Mouse (Mus musculus): ENCODE results near the gene Foxk1.

Gene Foxk1

GRCm38 (mm10) chr5:142420317-142420716 lies 19.0 kb downstream of the Foxk1 start:
- DNase-seq (ENCODE audit: low read depth, low spot score), result no peak

DNA sequence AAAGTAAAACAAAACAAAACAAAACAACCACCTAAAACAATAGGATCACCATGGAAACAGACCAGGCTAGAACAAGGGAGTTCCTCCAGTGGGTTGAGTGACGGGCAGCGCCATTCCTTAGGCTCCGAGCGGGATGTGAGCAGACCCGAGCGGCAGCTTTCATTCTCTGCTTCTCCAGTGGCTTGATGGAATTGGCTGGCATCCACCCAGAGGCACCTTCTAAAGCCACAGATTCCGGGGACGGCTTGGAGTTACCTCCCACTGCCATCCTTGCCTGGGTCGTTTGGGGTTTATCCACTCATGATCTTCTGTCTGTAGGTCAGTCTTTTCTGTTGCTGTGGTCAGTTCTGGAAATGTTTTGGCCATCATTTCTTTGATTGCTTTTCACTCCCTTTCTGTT lies 19.6 kb downstream of the Foxk1 start:
- no peak for DNase-seq (ENCODE audit: low read depth, low spot score)

GRCm38 (mm10) chr5:142421886-142422285 lies 20.6 kb downstream of the Foxk1 start:
- DNase-seq (ENCODE audit: low read depth, low spot score), result no peak

- no peak for DNase-seq (ENCODE audit: low read depth, low spot score)
These were observed 21.8 kb downstream of the Foxk1 start for GRCm38 (mm10) chr5:142423141-142423540.

DNA sequence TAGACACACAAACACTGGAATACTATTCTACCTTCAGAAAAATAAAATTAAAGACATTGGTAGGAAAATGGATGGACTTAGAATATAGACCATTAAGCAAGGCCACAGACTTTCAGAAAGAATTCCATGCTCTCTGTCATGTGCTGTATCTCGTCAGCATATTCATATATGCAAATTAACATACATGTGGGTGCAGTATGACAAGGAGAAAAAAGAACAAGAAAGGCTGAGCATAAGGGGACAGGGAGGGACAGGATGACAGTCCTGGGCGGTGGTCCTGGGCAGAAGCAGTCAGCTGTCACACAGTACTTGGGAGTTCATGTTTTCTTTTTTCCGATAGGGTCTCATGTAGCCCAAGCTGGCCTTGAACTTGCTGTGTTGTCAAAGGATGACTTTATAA lies 22.4 kb downstream of the Foxk1 start:
- DNase-seq (ENCODE audit: low read depth, low spot score), result no peak

GRCm38 (mm10) chr5:142424627-142425349 lies 23.5 kb downstream of the Foxk1 start:
- DNase-seq (ENCODE audit: low read depth, low spot score), result no peak

GRCm38 (mm10) chr5:142426476-142426875 lies 25.2 kb downstream of the Foxk1 start:
- no peak for DNase-seq (ENCODE audit: low read depth, low spot score)

DNA sequence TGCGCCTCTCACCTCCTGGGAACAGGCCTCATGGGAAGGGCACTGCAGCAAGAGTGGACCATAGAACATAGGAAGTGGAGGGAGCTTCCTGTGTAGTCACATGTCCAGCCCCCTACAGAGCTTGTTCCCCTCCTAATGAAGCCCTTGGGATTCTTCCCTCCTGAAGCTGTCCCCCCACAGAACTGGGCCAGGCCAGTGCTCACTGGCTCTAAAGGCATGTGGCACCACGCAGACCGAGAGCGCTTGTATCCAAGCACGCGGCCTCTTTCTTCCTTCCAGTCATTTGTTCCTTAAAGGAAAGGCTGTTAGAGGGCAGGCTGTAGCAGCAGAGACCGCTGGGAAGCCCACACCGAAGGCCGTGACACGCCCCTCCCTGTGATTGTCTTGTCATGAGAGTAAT lies 26.6 kb downstream of the Foxk1 start:
- no peak for DNase-seq (ENCODE audit: low read depth, low spot score)

DNA sequence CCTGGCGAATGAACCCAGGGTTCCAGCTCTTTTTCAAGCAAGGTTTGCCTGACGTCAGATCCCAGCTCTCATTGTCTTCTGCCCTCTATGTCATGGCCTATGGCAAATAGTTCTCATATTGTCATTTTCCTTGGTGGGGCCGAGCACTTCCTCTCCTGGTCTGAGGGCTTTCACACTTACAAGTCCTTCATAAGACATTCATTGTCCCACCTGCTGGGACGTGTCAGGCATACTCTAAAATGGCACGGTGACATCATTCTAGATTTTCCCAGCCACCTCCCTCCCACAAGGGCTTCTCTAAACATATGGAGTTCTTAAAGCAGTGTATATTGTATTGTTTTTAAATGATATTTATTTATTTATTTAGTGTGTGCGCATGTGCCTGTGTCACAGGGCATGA lies 27.4 kb downstream of the Foxk1 start:
- DNase-seq (ENCODE audit: low read depth, low spot score), result no peak

GRCm38 (mm10) chr5:142431029-142431428 lies 29.7 kb downstream of the Foxk1 start:
- DNase-seq (ENCODE audit: low read depth, low spot score), result no peak

DNA sequence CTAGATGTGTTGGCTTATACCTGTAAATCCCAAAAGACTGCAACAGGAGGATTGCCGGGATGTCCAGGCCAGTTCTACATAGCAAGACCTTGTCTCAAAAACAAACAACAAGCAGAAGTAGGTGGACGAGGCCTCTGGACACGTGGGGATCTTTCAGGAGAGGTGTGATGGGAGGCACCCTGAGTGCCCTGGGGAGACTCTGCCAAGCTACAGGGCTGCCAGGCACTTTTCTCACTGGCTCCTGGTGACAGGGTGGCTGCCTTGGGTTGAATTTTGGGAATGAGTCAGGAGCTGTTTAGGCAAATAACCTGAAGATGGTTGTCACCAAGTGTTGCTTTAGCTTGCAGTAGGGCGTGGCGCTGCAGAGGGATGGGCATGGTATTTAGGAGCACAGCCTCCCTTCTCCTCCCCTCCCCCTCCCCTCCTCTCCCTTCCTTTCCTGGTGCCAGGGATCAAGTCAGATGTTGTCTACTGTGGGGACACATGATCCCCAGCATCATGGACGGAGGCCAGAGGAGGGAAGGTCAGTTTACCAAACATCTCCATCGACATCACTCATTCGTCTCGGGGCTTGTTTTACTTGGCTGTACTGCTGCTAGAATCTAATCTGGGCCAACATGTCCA lies 30.6 kb downstream of the Foxk1 start:
- DNase-seq (ENCODE audit: low read depth, low spot score), result no peak

- no peak for DNase-seq (ENCODE audit: low read depth, low spot score)
These were observed 31.4 kb downstream of the Foxk1 start for GRCm38 (mm10) chr5:142432695-142433094.

DNA sequence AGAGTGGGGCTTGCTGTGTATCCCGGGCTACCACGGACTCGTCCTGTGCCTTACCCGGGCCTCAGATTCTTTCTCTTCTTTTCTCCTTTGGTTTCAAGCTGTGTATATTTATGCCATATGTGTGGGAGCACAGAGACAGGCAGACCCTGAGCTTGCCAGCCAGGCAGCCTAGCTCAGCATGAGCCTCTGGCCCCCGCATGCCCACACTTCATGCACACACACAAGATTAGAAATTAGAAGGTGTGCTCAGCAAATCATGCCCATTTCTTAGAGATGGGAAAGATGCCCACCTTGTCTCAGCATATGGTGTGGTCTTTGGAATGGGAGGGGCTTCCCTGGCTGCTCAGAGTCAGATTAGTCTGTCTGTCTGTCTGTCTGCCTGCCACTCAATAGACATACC lies 32.8 kb downstream of the Foxk1 start:
- no peak for DNase-seq (ENCODE audit: low read depth, low spot score)

GRCm38 (mm10) chr5:142435736-142436135 lies 34.4 kb downstream of the Foxk1 start:
- no peak for DNase-seq (ENCODE audit: low read depth, low spot score)

DNA sequence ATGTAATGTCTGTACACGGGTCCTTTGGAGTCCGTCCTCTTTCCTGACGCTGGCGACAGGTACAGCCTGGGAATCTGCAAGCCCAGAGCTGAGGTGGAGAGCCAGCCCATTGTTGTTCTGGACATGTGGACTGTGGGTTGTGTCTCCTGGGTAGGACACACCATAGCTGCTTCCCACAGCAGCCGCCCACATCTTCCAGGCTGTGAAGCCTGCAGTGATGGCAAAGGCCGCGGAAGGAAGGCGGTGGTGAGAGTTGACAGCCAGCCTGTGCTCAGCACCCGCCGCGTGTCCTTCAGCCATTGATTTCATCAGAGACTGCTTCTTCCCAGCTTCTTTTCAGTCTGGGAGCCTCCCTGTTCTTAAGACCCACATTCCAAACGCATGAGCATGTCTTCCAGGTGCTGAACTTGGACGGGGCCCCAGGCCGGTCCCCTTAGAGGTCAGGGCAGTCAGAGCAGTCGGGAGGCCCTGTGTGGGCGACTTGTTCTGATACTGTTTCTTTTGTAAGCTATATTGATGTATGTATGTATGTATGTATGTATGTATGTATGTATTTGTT lies 37.2 kb downstream of the Foxk1 start:
- DNase-seq (ENCODE audit: low read depth, low spot score), result no peak

DNA sequence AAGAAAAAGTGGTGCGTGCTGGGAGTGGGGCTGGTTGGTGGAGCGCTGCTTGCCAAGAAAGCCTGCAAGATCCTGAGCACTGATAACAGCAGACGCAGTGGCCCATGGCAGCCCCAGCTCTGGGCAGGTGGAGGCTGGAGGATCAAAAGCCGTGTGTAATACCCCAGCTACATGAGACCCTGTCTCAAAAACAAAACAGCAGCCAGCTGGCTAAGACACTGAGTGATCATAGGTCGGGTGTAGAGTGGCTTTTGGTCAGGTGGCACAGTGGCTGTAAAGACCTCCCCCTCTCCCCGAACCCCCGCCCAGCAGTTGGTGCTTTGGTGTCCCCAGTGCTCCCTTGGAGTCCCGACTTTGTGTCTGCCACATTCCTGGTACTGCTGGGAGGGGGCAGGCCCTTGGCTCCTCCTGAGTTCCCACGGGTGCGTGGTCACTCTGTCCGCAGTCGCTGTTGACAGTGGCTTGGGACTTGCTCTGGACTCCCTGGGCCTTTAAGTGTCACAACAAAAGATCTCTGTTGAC lies 38.7 kb downstream of the Foxk1 start:
- DNase-seq (ENCODE audit: low read depth, low spot score), result no peak

DNA sequence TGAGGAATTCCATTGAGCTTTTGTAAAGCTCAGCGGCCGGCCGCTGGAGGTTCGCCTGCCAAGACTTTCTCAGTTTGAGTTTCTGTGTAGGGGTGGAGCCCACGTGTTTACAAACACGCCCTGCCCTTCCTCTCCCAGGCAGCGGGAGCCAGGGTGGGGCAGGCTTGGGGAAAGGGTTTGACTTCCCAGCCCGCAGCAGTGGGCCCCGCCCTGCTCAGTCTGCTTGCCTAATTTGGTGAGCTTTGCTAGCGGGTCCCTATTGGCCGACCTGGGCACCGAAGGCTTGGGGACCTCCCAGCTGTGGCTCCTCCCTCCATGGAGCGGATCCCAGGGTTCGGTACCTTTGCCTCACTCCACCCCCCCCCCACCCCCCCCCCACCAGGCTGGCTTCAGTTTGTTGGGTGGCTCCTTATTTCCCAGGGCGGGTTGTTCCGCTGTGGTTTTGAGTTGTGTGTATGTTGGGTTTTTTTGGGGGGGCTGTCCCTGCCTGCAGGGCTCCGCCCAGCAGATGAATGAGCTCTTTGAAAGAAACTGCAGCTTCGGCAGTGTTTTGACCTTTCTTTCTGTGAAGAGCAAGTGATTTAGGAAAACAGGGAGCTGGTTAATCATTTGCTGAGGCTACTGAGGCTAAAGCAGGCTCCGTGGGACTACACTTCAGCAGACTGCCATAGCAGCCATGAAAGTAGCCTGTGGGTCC lies 39.3 kb downstream of the Foxk1 start:
- no peak for DNase-seq (ENCODE audit: low read depth, low spot score)

GRCm38 (mm10) chr5:142441332-142442044 lies 40.2 kb downstream of the Foxk1 start:
- no peak for DNase-seq (ENCODE audit: low read depth, low spot score)

- no peak for DNase-seq (ENCODE audit: low read depth, low spot score)
These were observed 40.7 kb downstream of the Foxk1 start for GRCm38 (mm10) chr5:142442045-142442440.

- no peak for DNase-seq (ENCODE audit: low read depth, low spot score)
These were observed 42.2 kb downstream of the Foxk1 start for GRCm38 (mm10) chr5:142443514-142443913.

DNA sequence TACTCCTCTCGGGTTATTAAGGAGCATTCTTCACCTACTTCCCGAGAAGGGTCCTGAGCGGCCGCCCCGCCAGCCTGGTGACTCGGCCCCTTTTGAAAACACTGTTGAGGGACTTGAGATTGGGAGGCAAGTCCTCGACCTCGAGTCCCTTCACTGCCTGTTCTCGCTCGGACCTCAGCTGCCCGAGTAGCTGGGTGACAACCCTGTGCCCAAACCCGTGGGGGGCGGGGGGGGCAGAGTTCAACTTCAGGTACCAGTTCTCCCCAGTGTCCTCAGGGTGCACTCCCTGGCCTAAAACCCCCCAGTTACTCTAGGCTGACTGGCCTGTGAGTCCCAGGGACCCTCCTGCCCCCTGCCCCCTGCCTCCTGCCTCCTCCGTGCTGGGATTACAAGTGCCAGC lies 42.7 kb downstream of the Foxk1 start:
- DNase-seq (ENCODE audit: low read depth, low spot score), result no peak
